Mouse (Mus musculus) lung, embryonic 14.5 days (tissue): ENCODE results near the gene Immp2l. TPM values are rescaled to one million over a fixed set of nuclear protein-coding genes. Genes with fewer than 3 reads are reported as not detected.

Experiments used
- ATAC-seq: fragments of 200-750 bp; cut with Nextera tagmentation; 2 replicates; pipeline ENCODE4 v1.8.0; 2017; ENCODE audit warnings: mild to moderate bottlenecking, moderate TSS enrichment, moderate library complexity; ENCODE audit not compliant: insufficient read depth
- DNase-seq: peaks from one replicate; pipeline ENCODE4 v3.0.0-alpha.2; 2015
- H3K27ac ChIP-seq: fragments of 300-500 bp; sonication (generic); 2 replicates; pipeline ENCODE4 v1.5.1; 2014; ENCODE audit warnings: low read depth, mild to moderate bottlenecking, moderate library complexity
- H3K27me3 ChIP-seq: fragments of 300-500 bp; sonication (generic); 2 replicates; pipeline ENCODE4 v1.6.1; 2014; ENCODE audit warnings: low read length, control low read depth; ENCODE audit not compliant: insufficient read depth
- H3K36me3 ChIP-seq: fragments of 300-500 bp; sonication (generic); 2 replicates; pipeline ENCODE4 v1.6.1; 2014; ENCODE audit warnings: control low read depth; ENCODE audit not compliant: insufficient read depth
- H3K4me1 ChIP-seq: fragments of 300-500 bp; sonication (generic); 2 replicates; pipeline ENCODE4 v1.6.1; 2014; ENCODE audit warnings: antibody characterized with exemption, control low read depth; ENCODE audit not compliant: insufficient read depth
- H3K4me2 ChIP-seq: fragments of 300-500 bp; sonication (generic); 2 replicates; pipeline ENCODE4 v1.6.1; 2014; ENCODE audit warnings: mild to moderate bottlenecking
- H3K4me3 ChIP-seq: fragments of 300-500 bp; sonication (generic); 2 replicates; pipeline ENCODE4 v1.5.1; 2014; ENCODE audit warnings: low read depth, low read length
- H3K9ac ChIP-seq: fragments of 300-500 bp; sonication (generic); 2 replicates; pipeline ENCODE4 v1.6.1; 2014
- H3K9me3 ChIP-seq: fragments of 300-500 bp; sonication (generic); 2 replicates; pipeline ENCODE4 v1.6.1; 2016; ENCODE audit warnings: low read depth, low read length, control low read depth
- CTCF ChIP-seq: IDR thresholded peaks from 2 replicates; pipeline ENCODE4 v1.5.1; 2016; ENCODE audit warnings: antibody characterized with exemption, low read depth
- WGBS: fragments of 180-500 bp; shearing (Covaris S2); extraction: QIAGEN DNeasy Blood & Tissue Kit; methylation state at CpG from one replicate; pipeline ENCODE4 v1.1.7; 2014; 5-methylcytosine and 5-hydroxymethylcytosine counted together
- polyA plus RNA-seq: library from polyadenylated mRNA; unstranded; fragments of >200 nt; fragmentation: Nextera tagmentation; extraction: Ambion mirVana; gene quantifications from 2 replicates; pipeline ENCODE4 v1.2.1, GENCODE M21; 2014

Immp2l gene
- polyA plus RNA-seq, 1 experiment from 2014 or later: 12.5 TPM

GRCm38 (mm10) chr12:41558956-41559735 lies 535.3 kb downstream of the Immp2l start:
- H3K27ac ChIP-seq: no peak overlapping the region
- H3K4me1 ChIP-seq: no peaks in the 10 kb centered on the region
- no peak for DNase-seq
- 49% methylated on average over 5 of the region's 5 CpGs for WGBS
- no peak overlapping the region for H3K4me3 ChIP-seq
- ATAC-seq: no peak
- TF ChIP-seq CTCF: no peak
- no peaks in the 10 kb centered on the region for H3K36me3 ChIP-seq
- no peak overlapping the region for H3K4me2 ChIP-seq
- no peaks in the 10 kb centered on the region for H3K27me3 ChIP-seq
- no peak overlapping the region for H3K9ac ChIP-seq
- H3K9me3 ChIP-seq: no peaks in the 10 kb centered on the region

GRCm38 (mm10) chr12:41565540-41566432 lies 541.9 kb downstream of the Immp2l start:
- DNase-seq: peak; percentile 50
- Histone ChIP-seq H3K27me3 (no peaks in the 10 kb centered on the region), H3K4me3 (no peak overlapping the region), H3K9me3 (no peaks in the 10 kb centered on the region), H3K4me2 (peak overlapping the region; percentile 44), H3K36me3 (no peaks in the 10 kb centered on the region), H3K27ac (peak overlapping the region; percentile 55; the same call in 1 of the 2 replicates), H3K4me1 (peaks cover 4% of the 10 kb centered on the region; the same call in 1 of the 2 replicates), H3K9ac (peak overlapping the region; percentile 35; the same call in 1 of the 2 replicates)
- TF ChIP-seq CTCF: no peak
- peak; percentile 96 for ATAC-seq
- 10% methylated on average over 18 of the region's 18 CpGs for WGBS

- DNase-seq (no peak), ATAC-seq (no peak)
- peak overlapping the region; percentile 44 for H3K4me2 ChIP-seq
- WGBS: 13% methylated on average over 1 of the region's 1 CpGs
- no peaks in the 10 kb centered on the region for H3K27me3 ChIP-seq
- no peaks in the 10 kb centered on the region for H3K36me3 ChIP-seq
- peak overlapping the region; percentile 55; the same call in 1 of the 2 replicates for H3K27ac ChIP-seq
- no peaks in the 10 kb centered on the region for H3K9me3 ChIP-seq
- H3K9ac ChIP-seq: peak overlapping the region; percentile 35; the same call in 1 of the 2 replicates
- H3K4me3 ChIP-seq: no peak overlapping the region
- H3K4me1 ChIP-seq: peaks cover 4% of the 10 kb centered on the region; the same call in 1 of the 2 replicates
- no peak for TF ChIP-seq CTCF
Measured at GRCm38 (mm10) chr12:41566433-41566794, 542.5 kb downstream of the Immp2l start.

DNA sequence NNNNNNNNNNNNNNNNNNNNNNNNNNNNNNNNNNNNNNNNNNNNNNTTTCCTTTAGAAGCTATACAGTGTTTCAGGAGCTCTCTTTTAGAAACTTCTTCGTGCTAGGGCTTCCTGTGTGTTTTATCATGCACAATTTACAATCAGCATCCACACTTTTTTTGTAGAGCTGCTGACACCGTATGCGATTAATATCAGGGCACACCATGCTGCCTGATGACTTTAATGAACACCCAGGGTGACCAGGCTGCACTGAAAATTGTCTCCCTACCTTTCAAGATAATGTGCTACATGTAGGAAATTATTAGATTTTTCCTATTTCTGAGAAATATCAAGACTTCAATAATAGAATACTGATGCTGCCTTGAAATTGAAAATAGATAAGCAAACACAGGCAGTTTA lies 549.9 kb downstream of the Immp2l start:
- Histone ChIP-seq H3K9me3 (no peaks in the 10 kb centered on the region), H3K36me3 (no peaks in the 10 kb centered on the region), H3K4me1 (no peaks in the 10 kb centered on the region), H3K4me3 (no peak overlapping the region), H3K9ac (no peak overlapping the region), H3K27me3 (no peaks in the 10 kb centered on the region), H3K4me2 (no peak overlapping the region), H3K27ac (no peak overlapping the region)
- WGBS: 40% methylated on average over 3 of the region's 3 CpGs
- no peak for DNase-seq
- no peak for TF ChIP-seq CTCF
- ATAC-seq: no peak

GRCm38 (mm10) chr12:41575221-41575620 lies 551.3 kb downstream of the Immp2l start:
- Histone ChIP-seq H3K9me3 (no peaks in the 10 kb centered on the region), H3K9ac (no peak overlapping the region), H3K36me3 (no peaks in the 10 kb centered on the region), H3K4me1 (no peaks in the 10 kb centered on the region), H3K4me2 (no peak overlapping the region), H3K4me3 (no peak overlapping the region), H3K27ac (no peak overlapping the region), H3K27me3 (no peaks in the 10 kb centered on the region)
- peak; percentile 59 for DNase-seq
- ATAC-seq: no peak
- WGBS: 43% methylated on average over 4 of the region's 4 CpGs
- TF ChIP-seq CTCF: no peak

GRCm38 (mm10) chr12:41593401-41593800 lies 569.5 kb downstream of the Immp2l start:
- WGBS: 66% methylated on average over 5 of the region's 5 CpGs

DNA sequence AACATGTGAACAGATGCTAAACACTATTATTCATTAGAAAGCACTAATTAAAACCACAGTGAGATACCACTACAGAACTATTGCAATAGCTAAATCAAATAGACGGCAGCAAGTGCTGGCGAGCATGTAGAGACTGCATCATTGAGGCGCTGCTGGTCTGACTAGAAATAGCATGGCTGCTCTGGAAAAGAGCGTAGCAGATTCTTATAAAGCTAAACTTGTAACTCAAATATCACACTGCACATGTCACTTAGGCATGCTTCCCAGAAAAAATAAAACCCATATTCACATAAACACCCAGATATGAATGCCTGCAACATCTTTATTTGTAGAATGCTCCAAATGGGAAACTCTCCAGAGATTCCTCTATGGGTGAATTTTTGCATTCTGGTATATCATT lies 570.1 kb downstream of the Immp2l start:
- Histone ChIP-seq H3K36me3 (no peaks in the 10 kb centered on the region), H3K4me1 (no peaks in the 10 kb centered on the region), H3K27me3 (no peaks in the 10 kb centered on the region), H3K27ac (no peak overlapping the region), H3K9ac (no peak overlapping the region), H3K4me2 (no peak overlapping the region), H3K4me3 (no peak overlapping the region), H3K9me3 (no peaks in the 10 kb centered on the region)
- ATAC-seq (no peak), DNase-seq (no peak)
- TF ChIP-seq CTCF: no peak
- WGBS: 89% methylated on average over 4 of the region's 4 CpGs

More at GRCm38 (mm10) chr12:41593401-41593800, 569.5 kb downstream of the Immp2l start:
- H3K4me2 ChIP-seq: no peak overlapping the region
- no peaks in the 10 kb centered on the region for H3K4me1 ChIP-seq
- no peaks in the 10 kb centered on the region for H3K27me3 ChIP-seq
- no peak for ATAC-seq
- H3K9me3 ChIP-seq: no peaks in the 10 kb centered on the region
- H3K4me3 ChIP-seq: no peak overlapping the region
- H3K27ac ChIP-seq: no peak overlapping the region
- H3K9ac ChIP-seq: no peak overlapping the region
- no peak for TF ChIP-seq CTCF
- no peaks in the 10 kb centered on the region for H3K36me3 ChIP-seq
- DNase-seq: no peak
